Mouse (Mus musculus): ENCODE results near the gene Adgrv1. TPM values are rescaled to one million over a fixed set of nuclear protein-coding genes. Genes with fewer than 3 reads are reported as not detected.

Gene Adgrv1
- polyA plus RNA-seq, 2 experiments: 0.08 to 0.24 TPM

- Histone ChIP-seq H3K4me3 (ENCODE audit: insufficient read depth in 1 of 2, low read depth in 2 of 2, low read length in 2 of 2) (no peak overlapping the region), H3K9me3 (ENCODE audit: control insufficient read depth, low read length) (no peaks in the 10 kb centered on the region), H3K36me3 (replicated peaks; ENCODE audit: control insufficient read depth, insufficient read depth, low read depth) (no peaks in the 10 kb centered on the region), H3K4me2 (ENCODE audit: low read depth) (no peak overlapping the region), H3K9ac (replicated peaks) (no peak overlapping the region), H3K27ac (no peak overlapping the region), H3K27me3 (ENCODE audit: control insufficient read depth, insufficient read depth, low read length) (no peaks in the 10 kb centered on the region), H3K4me1 (replicated peaks; ENCODE audit: control insufficient read depth in 2 of 2, insufficient read depth in 2 of 2, low read length in 1 of 2) (no peaks in the 10 kb centered on the region)
- WGBS (ENCODE audit: insufficient replicate concordance): 54% methylated on average over 1 of the region's 1 CpGs
- no peak for ATAC-seq (ENCODE audit: insufficient read depth)
- TF ChIP-seq EP300 (IDR thresholded peaks at IDR 0.05; ENCODE audit: low read depth) (no peak), CTCF (IDR thresholded peaks at IDR 0.05; ENCODE audit: low read depth) (no peak)
- no peak for DNase-seq (ENCODE audit: low read depth in 3 of 3, low spot score in 3 of 3)
Observed at GRCm38 (mm10) chr13:81264465-81264864, 368.5 kb downstream of the Adgrv1 start.

DNA sequence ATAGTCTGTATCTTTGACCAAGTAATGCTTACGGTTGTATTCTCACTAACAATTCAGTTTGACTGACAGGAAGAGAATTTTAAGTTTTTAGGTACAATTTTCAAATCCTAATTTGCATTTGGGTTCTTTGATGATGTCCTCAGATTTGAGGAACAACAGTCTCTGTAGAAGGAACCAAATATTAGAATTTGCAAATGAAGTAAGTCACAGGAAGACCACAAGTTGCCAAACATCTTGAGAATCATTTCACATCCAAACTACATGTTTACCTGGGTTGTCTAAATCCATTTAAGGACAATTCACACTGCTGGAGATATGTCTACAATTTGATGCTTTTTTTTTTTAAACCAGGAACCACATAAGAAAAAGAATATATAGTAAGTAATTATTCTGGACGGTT, 391.8 kb downstream of the Adgrv1 start:
- no peaks in the 10 kb centered on the region for H3K27me3 ChIP-seq (ENCODE audit: control insufficient read depth, insufficient read depth, low read length)
- WGBS (ENCODE audit: insufficient replicate concordance): 41% methylated on average over 2 of the region's 2 CpGs
- H3K36me3 ChIP-seq (replicated peaks; ENCODE audit: control insufficient read depth, insufficient read depth, low read depth): no peaks in the 10 kb centered on the region
- ATAC-seq (ENCODE audit: insufficient read depth) (no peak), DNase-seq (ENCODE audit: low read depth in 3 of 3, low spot score in 3 of 3) (no peak)
- H3K27ac ChIP-seq: no peak overlapping the region
- no peak overlapping the region for H3K4me3 ChIP-seq (ENCODE audit: insufficient read depth in 1 of 2, low read depth in 2 of 2, low read length in 2 of 2)
- no peak overlapping the region for H3K4me2 ChIP-seq (ENCODE audit: low read depth)
- no peaks in the 10 kb centered on the region for H3K9me3 ChIP-seq (ENCODE audit: control insufficient read depth, low read length)
- TF ChIP-seq EP300 (IDR thresholded peaks at IDR 0.05; ENCODE audit: low read depth): no peak
- no peak for TF ChIP-seq CTCF (IDR thresholded peaks at IDR 0.05; ENCODE audit: low read depth)
- H3K4me1 ChIP-seq (replicated peaks; ENCODE audit: control insufficient read depth in 2 of 2, insufficient read depth in 2 of 2, low read length in 1 of 2): no peaks in the 10 kb centered on the region
- H3K9ac ChIP-seq (replicated peaks): no peak overlapping the region

DNA sequence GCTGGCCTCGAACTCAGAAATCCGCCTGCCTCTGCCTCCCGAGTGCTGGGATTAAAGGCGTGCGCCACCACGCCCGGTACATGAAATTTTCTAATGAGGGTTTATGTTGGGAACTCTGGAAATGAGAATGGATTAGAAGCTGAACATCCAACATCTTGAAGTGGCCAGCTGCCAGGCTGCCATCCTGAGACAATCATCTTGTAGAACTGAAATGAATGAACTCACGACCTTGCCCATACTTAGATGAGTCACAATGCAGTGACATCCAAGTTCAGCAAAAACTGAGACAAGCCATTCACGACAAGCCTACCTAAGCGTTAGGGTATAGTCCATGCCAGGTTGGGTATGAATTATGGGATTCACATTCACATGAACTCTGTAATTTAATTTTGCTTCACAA, 393.1 kb downstream of the Adgrv1 start:
- Histone ChIP-seq H3K27me3 (ENCODE audit: control insufficient read depth, insufficient read depth, low read length) (no peaks in the 10 kb centered on the region), H3K9me3 (ENCODE audit: control insufficient read depth, low read length) (no peaks in the 10 kb centered on the region), H3K27ac (no peak overlapping the region), H3K4me3 (ENCODE audit: insufficient read depth in 1 of 2, low read depth in 2 of 2, low read length in 2 of 2) (no peak overlapping the region), H3K4me1 (replicated peaks; ENCODE audit: control insufficient read depth in 2 of 2, insufficient read depth in 2 of 2, low read length in 1 of 2) (no peaks in the 10 kb centered on the region), H3K4me2 (ENCODE audit: low read depth) (no peak overlapping the region), H3K36me3 (replicated peaks; ENCODE audit: control insufficient read depth, insufficient read depth, low read depth) (no peaks in the 10 kb centered on the region), H3K9ac (replicated peaks) (no peak overlapping the region)
- TF ChIP-seq EP300 (IDR thresholded peaks at IDR 0.05; ENCODE audit: low read depth) (no peak), CTCF (IDR thresholded peaks at IDR 0.05; ENCODE audit: low read depth) (no peak)
- WGBS (ENCODE audit: insufficient replicate concordance): 79% methylated on average over 9 of the region's 10 CpGs
- ATAC-seq (ENCODE audit: insufficient read depth) (no peak), DNase-seq (ENCODE audit: low read depth in 3 of 3, low spot score in 3 of 3) (no peak)

- no peak for TF ChIP-seq EP300 (IDR thresholded peaks at IDR 0.05; ENCODE audit: low read depth)
- TF ChIP-seq CTCF (IDR thresholded peaks at IDR 0.05; ENCODE audit: low read depth): no peak
- DNase-seq (ENCODE audit: low read depth in 3 of 3, low spot score in 3 of 3): no peak
- H3K27me3 ChIP-seq (ENCODE audit: control insufficient read depth, insufficient read depth, low read length): no peaks in the 10 kb centered on the region
- no peak overlapping the region for H3K4me3 ChIP-seq (ENCODE audit: insufficient read depth in 1 of 2, low read depth in 2 of 2, low read length in 2 of 2)
- H3K27ac ChIP-seq: no peak overlapping the region
- H3K9ac ChIP-seq (replicated peaks): no peak overlapping the region
- 64% methylated on average over 3 of the region's 3 CpGs for WGBS (ENCODE audit: insufficient replicate concordance)
- no peaks in the 10 kb centered on the region for H3K9me3 ChIP-seq (ENCODE audit: control insufficient read depth, low read length)
- H3K36me3 ChIP-seq (replicated peaks; ENCODE audit: control insufficient read depth, insufficient read depth, low read depth): no peaks in the 10 kb centered on the region
- ATAC-seq (ENCODE audit: insufficient read depth): no peak
- H3K4me1 ChIP-seq (replicated peaks; ENCODE audit: control insufficient read depth in 2 of 2, insufficient read depth in 2 of 2, low read length in 1 of 2): no peaks in the 10 kb centered on the region
- H3K4me2 ChIP-seq (ENCODE audit: low read depth): no peak overlapping the region
Observed at GRCm38 (mm10) chr13:81239427-81239826, 393.5 kb downstream of the Adgrv1 start.

GRCm38 (mm10) chr13:81238855-81239254, 394.1 kb downstream of the Adgrv1 start:
- H3K27ac ChIP-seq: no peak overlapping the region
- ATAC-seq (ENCODE audit: insufficient read depth) (no peak), DNase-seq (ENCODE audit: low read depth in 3 of 3, low spot score in 3 of 3) (no peak)
- H3K4me1 ChIP-seq (replicated peaks; ENCODE audit: control insufficient read depth in 2 of 2, insufficient read depth in 2 of 2, low read length in 1 of 2): no peaks in the 10 kb centered on the region
- no peaks in the 10 kb centered on the region for H3K27me3 ChIP-seq (ENCODE audit: control insufficient read depth, insufficient read depth, low read length)
- H3K9ac ChIP-seq (replicated peaks): no peak overlapping the region
- H3K4me2 ChIP-seq (ENCODE audit: low read depth): no peak overlapping the region
- no peaks in the 10 kb centered on the region for H3K9me3 ChIP-seq (ENCODE audit: control insufficient read depth, low read length)
- no peak for TF ChIP-seq CTCF (IDR thresholded peaks at IDR 0.05; ENCODE audit: low read depth)
- TF ChIP-seq EP300 (IDR thresholded peaks at IDR 0.05; ENCODE audit: low read depth): no peak
- no peak overlapping the region for H3K4me3 ChIP-seq (ENCODE audit: insufficient read depth in 1 of 2, low read depth in 2 of 2, low read length in 2 of 2)
- WGBS (ENCODE audit: insufficient replicate concordance): 55% methylated on average over 7 of the region's 7 CpGs
- no peaks in the 10 kb centered on the region for H3K36me3 ChIP-seq (replicated peaks; ENCODE audit: control insufficient read depth, insufficient read depth, low read depth)
